Mouse (Mus musculus) A20 (cell line): ENCODE results near the gene Clspn.
A peak's percentile ranks its signal among the peaks of the same experiment; 100 is the strongest.
"Not testable (repeated sequence)": the region's sequence is repeated elsewhere in the genome, so short reads cannot be mapped to it uniquely, and the experiment has no call there.

Source experiments
- DNase-seq: peaks from one replicate; pipeline ENCODE4 v3.0.0-alpha.2; 2011; ENCODE audit warnings: low read depth, low spot score

Clspn gene

DNA sequence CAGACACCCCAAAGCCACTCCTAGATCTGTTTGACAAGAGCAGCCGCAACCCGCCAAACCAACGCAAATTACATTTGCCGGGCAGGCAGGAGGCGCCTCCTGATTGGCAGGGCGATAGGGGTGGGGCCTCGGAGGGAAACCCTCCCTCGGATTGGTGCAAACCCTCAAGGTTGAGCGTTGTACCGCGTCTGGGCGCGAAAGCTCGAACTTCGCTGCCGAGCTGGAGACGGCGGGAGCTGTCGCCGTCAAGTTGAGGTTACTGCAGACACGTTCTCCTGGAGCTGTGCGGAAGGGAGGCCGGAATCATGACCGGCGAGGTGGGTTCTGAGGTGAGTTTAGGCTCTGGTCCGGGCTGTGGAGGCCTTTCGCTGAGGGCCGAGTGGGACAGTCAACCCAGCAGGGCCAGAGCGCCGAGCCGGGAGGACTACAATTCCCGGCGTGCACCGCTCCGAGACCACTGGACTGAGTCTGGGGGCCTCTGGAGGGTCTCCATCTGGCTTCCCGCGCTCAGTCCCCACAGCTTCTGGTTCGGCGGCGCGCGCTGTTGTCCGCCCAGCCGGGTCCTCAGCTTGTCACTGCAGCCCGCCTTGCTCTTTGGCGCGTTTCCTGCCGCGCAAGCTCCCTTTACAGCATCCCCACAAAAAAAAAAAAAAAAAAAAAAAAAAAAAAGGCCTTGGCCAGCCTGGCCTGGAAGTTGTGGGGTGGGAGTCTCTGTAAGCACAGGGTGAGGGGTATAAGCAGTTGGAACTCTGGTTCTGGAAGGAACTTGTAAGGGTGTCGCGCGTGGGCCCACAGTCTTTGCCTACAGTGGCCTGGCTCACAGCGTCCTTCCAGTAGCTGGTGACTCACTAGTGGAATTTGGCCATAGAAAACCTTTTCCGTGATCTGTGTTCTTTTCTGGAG lies at the start of gene Clspn:
Gene Clspn (plus strand): TSS at position 127 of the 903 bp plus-strand sequence.
- DNase-seq, result peak; percentile 97

GRCm38 (mm10) chr4:126508110-126508899 lies 48.4 kb upstream of the Clspn start:
- no peak for DNase-seq

DNA sequence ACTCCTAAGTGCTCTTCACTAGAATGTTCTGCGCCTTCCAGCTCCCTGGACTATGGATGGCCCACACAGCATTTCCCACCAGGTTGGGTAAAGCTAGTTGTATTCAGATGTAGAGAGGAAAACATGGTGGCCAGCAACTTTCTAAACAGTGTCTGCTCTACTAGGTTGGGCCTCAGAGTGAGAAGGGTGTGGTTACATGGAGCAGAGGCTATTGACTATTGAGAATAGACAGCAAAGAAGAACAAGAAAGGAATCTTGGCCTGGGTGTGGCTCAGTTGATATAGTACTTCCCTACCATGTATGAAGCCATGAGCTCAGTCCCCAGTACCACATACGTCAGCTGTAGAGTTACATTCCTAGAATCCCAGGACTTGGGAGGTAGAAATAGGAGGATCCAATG lies 47.7 kb upstream of the Clspn start:
- no peak for DNase-seq

DNA sequence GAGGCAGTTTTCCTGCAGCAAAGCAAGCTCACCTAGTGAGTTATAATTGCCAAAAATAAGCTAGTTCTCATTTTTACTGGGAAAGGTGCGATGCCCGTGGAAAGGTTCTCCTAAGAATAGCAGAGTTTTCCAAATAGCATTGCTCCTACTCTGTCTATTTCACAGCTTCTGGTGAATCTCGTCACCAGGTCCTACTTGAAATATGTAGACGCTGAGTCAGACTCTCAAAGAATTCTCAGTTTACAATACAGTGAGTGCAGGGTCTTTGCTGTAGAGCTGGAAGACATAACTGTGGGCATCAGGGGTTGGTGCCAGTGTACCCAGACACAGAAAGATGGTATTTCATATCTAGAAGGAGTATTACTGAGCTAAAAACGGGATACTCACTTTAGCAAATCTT lies 45.7 kb upstream of the Clspn start:
- DNase-seq, result no peak

DNA sequence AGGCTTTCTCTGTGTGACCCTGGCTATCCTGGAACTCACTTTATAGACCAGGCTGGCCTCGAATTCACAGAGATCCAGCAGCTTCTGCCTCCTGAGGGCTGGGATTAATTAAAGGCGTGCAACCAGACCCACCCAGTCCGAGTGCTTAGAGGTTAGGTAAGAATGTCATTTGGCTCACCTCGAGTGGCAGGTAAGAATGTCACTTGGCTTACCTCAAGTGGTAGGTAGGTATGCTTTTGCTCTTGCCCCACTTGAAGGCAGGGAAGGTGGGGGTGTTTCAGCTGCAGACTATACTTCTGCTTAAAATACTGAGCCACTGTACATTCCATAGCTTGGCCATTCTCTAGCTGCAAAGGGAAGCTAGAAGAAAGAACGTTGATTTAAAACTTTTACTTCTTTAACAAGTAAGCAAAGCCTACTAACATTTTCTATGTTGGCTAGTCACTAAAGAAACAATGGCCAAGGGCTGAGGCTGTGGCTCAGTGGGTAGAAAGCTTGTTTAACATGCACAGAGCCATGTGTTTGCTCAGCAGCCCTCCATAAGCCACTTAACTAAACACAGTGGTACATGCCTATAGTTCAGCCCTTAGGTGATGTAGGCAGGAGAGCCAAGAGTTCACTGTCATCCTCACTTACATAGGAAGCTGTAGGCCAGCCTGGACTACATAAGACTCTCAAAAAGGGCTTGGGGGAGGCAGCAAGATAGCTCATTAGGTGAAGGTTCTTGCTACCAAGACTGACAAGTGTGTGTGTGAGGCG lies 44.2 kb upstream of the Clspn start:
- DNase-seq, result no peak

DNA sequence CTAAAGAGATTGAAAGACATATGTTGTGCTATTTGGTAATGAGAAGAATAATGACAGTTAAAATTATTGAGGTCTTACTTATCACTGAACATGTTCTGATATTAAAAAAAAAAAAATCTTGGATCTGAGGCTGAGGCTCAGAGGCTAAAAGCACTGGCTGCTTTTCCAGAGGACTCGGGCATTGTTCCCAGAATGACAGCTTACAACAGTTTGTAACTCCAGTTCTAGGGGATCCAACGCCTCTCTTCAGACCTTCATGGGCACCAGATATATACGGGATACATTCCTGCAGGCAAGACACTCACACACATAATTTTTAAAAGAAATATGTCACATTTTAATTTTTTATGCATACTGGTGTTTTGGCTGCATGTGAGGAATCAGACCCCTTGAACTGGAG lies 30.6 kb upstream of the Clspn start:
- no peak for DNase-seq

DNA sequence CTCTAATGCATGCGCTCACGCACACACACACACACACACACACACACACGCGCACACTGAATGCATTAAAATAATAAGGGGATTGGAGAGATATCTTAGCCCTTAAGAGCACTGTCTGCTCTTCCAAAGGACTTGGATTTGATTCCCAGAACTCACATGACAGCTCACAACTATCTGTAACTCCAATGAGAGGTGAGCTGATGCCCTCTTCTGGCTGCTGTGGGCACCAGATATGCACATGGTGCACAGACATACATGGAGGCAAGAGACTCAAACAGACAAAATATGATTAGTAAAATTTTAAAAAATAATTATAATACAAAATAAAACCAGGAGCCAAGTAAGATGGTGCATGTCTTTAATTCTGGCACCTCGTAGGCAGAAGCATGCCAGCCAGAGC lies 29.9 kb upstream of the Clspn start:
- DNase-seq, result no peak

DNA sequence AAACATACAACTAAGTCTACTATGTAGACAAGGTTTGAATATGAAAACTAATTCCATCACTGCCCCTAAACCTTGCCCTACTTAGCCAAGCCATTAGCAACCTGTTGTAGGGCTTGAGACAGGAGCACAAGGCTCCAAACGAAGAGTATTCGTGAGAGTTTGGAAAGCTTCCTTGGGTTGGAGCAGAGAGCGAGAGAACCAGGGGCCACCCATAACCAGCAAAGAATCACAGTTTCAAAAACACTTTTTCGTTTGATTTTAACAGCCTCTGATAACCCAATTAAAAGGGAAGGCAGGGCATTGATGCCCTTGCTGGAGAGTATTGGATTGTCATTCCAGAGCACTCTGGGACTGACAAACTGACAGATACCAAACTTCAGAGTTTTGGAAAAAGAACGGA lies 24.4 kb upstream of the Clspn start:
- no peak for DNase-seq

GRCm38 (mm10) chr4:126532827-126533728 lies 23.7 kb upstream of the Clspn start, which contains the start of gene Ago4:
Ago4 (minus strand) TSS chr4:126533472.
- DNase-seq, result peak; percentile 68

DNA sequence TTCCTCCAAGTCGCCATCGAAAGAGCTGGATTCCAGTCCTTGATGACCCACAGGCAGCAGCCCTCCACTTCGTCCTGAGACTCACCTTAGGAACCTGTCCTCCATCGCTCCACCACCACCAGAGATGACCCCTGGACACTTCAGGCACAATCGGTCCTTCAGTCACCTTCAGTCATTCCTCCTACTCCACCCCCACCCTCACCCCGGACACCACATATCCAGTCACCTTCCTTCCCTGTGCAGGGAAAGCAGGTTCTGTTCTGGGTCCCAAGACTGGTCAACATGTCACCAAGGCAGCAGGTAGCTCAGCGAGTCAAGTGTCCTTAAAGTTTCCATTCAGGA lies 23.0 kb upstream of the Clspn start:
- DNase-seq, result no peak

- DNase-seq, result not testable (repeated sequence)
Measured at GRCm38 (mm10) chr4:126535631-126536030, 21.1 kb upstream of the Clspn start.

DNA sequence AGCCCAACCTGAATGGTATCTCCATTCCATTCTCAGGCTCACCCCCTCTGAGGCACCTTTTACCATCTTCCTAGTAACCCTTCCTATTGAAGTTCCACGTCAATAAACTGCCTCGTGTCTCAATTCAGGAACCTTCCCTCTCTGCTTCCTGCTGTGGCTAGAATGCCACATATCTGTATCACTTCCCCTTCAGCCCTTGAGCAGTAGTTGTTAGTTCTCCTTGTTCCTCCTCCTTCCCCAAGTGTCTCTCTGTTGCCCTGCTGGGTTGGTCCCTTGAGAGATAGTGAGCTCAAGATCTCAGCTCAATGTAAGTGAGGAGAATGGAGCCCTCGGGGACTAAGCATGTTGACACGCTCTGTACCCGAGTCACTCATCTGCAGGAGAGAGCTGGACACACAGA lies 19.9 kb upstream of the Clspn start:
- peak; percentile 91 for DNase-seq

DNA sequence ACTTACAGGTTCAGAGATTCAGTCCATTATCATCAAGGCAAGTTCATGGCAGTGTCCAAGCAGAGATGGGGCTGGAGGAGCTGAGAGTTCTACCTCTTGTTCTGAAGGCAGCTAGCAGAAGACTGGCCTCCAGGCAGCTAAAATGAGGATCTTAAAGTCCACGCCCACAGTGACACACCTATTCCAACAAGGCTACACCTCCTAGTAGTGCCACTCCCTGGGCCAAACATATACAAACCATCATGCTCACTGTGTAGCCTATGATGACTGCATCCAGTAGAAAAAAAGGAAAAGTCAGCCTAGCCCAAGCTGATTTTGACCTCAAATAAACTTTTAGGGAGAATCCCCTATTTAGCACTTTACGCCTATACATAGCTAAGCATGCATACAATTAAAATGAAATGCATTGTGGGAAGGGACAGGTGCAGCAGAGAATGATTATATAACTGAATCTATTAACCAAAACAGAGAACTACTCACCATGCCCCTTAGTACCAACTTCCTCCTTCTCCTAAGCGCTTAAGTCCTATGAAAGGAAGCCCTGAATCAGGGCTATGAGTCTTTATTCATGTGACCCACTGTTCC lies 16.2 kb upstream of the Clspn start:
- DNase-seq, result peak; percentile 92

DNA sequence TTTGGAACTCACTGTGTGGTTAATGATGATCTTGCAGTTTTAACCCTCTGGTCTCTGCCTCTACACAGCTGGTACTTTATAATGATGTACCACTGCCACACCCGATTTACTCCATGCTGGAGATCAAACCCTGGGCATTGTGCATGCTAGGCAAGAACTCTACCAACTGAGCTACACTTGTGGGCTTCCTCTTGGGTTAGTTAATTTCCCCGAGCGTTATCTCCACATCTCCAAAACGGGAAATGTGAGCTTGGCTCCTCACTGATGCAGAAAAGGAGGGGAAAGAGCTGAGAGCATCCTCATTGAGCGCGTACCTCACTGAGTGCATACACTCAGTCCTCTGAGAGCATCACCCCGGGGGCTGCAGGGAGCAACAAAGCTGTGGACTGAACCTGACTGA lies 13.9 kb upstream of the Clspn start:
- no peak for DNase-seq

DNA sequence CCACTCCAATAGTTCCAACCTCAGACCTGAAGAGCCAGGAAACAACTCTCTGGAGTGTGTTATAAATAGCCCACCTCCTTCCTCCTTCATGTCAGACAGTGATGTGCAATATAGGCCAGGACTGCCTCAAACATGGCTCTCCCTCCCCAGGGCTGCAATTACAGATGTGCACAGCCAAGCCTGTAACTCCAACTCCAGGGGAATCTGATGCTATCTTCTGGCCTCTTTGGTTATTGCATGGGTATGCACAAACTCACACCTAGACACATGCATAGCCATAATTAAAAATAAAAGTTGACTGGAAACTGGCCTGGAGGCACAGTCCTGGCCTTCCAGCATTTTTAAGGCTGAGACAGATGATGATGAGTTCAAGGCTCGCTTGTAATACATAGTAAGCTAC lies 11.7 kb upstream of the Clspn start:
- DNase-seq, result no peak

- no peak for DNase-seq
Measured at GRCm38 (mm10) chr4:126545703-126546102, 11.0 kb upstream of the Clspn start.

DNA sequence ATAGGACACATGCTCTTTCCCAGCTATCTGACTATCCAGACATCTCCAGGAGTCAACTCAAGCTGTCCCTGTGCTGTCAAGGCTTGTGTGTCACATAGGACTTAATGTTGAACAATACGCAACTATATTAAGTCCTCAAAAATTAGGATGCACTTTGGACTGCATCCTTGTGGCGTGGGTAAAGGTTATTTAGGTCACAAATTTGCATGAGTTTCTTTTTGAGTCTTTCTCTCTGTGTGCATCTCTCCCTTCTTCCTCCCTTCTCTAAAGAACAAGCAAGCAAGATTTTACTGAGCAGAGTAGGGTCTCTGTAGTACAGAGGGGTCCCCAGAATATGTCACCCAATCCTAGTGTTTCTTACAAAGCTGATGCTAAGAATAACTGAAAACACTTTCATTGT lies 10.6 kb upstream of the Clspn start:
- DNase-seq, result no peak

- DNase-seq, result no peak
Measured at GRCm38 (mm10) chr4:126552136-126552535, 4.6 kb upstream of the Clspn start.

- DNase-seq, result peak; percentile 85
Measured at GRCm38 (mm10) chr4:126553105-126553504, 3.6 kb upstream of the Clspn start.

DNA sequence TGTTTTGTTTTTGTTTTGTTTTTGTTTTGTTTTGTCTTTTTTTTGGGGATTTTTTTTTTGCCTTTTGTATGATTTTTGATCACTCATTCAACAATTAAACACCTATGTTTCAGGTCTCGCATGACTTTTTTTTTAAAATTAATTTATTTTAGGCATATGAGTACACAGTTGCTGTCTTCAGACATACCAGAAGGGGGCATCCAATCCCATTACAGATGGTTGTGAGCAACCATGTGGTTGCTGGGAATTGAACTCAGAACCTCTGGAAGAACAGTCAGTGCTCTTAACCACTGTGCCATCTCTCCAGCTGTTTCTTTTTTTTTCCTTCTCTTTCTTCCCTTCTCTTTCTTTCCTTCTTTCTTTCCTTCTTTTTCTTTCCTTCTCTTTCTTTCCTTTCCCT lies 3.0 kb upstream of the Clspn start:
- no peak for DNase-seq

GRCm38 (mm10) chr4:126554462-126554861 lies 2.3 kb upstream of the Clspn start:
- DNase-seq, result peak; percentile 87
